Mouse (Mus musculus) bone marrow, adult 2 months (tissue): ENCODE data around the gene Yy1.

Experiments
- CTCF ChIP-seq: fragments of 200-500 bp; IDR thresholded peaks from 2 replicates; pipeline ENCODE4 v1.5.1; 2011; ENCODE audit warnings: low read length, control low read depth; ENCODE audit not compliant: control insufficient read depth, insufficient read depth
- POLR2A ChIP-seq: fragments of 200-500 bp; IDR thresholded peaks from 2 replicates; pipeline ENCODE4 v1.6.1; 2011; ENCODE audit warnings: low read depth, mild to moderate bottlenecking, control low read depth, low read length, borderline replicate concordance; ENCODE audit not compliant: control insufficient read depth

GRCm38 (mm10) chr12:108766866-108767265 lies 25.9 kb upstream of the Yy1 start:
- TF ChIP-seq CTCF = no peak
- no peak for TF ChIP-seq POLR2A
